Mouse (Mus musculus): ENCODE data around the gene Enox1.

DNA sequence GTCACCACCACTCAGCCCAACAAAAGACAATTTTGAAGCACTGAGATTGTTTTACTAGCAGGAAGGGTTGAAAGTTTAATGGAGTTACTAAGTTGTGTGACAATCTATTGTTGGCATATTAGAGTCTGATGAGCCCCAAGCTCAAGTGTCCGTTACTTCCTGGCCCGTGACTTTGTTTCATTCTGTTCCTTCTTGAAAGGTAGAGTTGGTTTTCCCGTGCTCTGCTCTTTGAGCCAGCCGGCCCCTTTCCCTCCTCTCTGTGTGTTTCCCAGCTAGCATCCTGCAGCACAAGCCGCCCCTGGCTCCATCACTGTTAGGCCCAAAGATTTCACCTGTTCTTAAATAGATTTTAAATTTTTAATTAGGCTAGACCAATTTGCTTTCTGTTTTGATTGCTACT is 26.9 kb downstream of the Enox1 start:
- TF ChIP-seq POLR2A (IDR thresholded peaks at IDR 0.05; ENCODE audit: borderline replicate concordance, extremely low read depth, insufficient read depth, insufficient read length, poor library complexity, severe bottlenecking) (no peak), CTCF (IDR thresholded peaks at IDR 0.05; ENCODE audit: borderline replicate concordance, extremely low read depth, insufficient read depth, insufficient read length) (no peak)

Measured in brain, embryonic 14.5 days (tissue).